Mouse (Mus musculus) cerebellum, postnatal 25 days (tissue): ENCODE measurements around the gene Yeats4.

Experiments
- DNase-seq, 2 experiments: peaks; one replicate each; pipeline ENCODE4 v3.0.0; 2021; ENCODE audit warnings: mixed read lengths in 2 of 2

Yeats4 gene

DNA sequence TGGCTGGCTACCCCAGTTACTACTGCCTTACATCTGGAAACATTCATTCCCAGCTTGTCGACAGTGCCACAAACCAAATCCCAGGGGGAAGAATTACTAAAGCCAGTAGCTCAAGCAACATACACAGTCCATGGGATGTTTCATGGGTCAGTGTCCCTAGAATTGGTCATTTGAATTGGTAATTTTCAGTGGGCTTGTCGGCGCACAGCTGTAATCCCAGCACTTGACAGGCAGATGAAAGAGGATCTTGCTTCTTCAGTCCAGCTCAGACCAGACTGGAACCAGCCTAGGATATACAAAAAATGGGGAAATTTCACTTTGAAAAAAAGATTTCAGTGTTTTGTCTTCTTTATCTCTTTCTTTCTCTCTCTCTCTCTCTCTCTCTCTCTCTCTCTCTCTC, 24.6 kb downstream of the Yeats4 start:
- no peak for DNase-seq

DNA sequence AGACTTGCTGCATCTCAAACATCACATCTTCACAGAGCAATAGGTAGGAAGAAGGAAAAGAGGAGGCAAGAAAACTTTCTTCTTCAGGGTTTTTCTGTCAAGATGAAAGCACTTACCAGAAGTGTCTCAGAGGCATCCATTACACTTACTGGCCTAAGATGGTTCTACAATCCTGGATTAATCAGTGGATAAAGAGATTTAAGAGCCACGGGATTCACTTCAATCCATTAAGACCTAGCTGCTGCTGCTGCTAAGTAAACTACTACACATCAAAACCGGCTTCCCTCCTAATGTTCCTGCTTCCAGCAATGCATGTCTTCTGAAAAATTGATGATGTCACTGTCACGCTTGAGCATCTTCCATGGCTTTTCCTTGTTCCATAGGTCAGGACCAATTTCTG, 27.6 kb downstream of the Yeats4 start:
- no peak for DNase-seq

GRCm38 (mm10) chr10:117195748-117196147, 28.6 kb downstream of the Yeats4 start:
- no peak for DNase-seq

DNA sequence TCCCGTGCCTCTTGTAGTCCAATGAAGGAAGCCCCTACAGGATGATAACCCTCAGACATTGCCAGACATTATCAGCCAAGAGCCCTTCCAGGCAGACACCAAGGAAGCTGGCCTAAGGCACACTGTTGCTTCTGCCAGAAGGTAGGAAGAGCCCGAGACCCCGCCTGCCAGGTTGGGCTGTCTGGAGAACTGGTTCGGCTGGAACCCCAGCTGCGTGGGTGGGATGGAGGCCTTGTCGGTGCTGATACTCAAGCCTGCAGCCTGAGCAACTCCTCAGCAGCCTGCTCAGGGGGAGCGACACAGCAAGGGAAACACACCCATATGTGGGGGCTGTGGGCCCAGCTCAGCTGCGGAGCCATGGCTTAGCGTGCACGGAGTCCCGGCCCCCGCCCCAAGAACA, 29.3 kb downstream of the Yeats4 start:
- DNase-seq = no peak

- DNase-seq = no peak
Measured at GRCm38 (mm10) chr10:117193364-117193763, 30.9 kb downstream of the Yeats4 start.

- DNase-seq = no peak
Measured at GRCm38 (mm10) chr10:117185399-117186089, 38.8 kb downstream of the Yeats4 start.

DNA sequence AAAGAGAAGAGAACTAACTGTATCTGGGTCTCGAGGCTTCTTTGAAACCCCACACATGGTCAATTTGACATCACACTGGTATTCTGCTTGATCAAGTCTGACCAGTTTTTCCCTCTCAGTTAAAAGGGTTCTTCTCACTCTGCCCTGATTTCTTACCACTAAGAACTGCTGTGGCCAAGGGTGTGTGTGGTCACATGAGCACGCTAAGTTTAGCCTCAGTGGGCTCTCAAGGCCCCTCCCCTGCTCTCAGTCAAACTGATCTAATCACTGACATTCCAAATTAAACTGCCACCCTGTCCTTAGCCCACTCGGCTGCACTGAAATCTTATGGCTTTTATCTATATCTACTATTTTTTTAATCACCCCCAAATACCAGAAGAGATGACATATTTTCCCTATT, 43.2 kb downstream of the Yeats4 start:
- no peak for DNase-seq

GRCm38 (mm10) chr10:117174645-117175044, 49.7 kb downstream of the Yeats4 start:
- no peak for DNase-seq

- no peak for DNase-seq
Measured at GRCm38 (mm10) chr10:117173566-117174438, 50.5 kb downstream of the Yeats4 start.

GRCm38 (mm10) chr10:117173111-117173510, 51.2 kb downstream of the Yeats4 start:
- DNase-seq = no peak

DNA sequence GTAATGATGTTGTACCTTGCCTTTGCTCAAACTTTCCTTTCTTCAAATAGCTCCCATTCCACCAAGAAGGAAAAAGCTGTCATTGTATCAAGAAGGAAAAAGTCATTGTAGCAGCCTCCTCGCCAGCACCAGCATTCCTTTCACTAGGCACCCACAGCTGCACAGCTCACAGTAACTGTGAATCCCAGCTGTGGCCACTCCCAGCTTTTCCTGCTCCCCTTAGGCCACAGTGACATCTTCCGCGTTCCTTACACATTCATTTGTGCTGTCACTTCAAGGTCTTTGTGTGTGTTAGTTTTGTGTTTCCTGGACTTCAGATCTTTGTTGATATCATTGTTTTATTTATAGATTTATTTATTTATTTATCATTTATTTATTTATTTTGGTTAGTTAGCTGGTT, 52.2 kb downstream of the Yeats4 start:
- no peak for DNase-seq

GRCm38 (mm10) chr10:117166785-117167425, 57.4 kb downstream of the Yeats4 start:
- DNase-seq = no peak
